Mouse (Mus musculus) stomach, embryonic 14.5 days (tissue): ENCODE measurements around the gene Gpr55. TPM values are rescaled to one million over a fixed set of nuclear protein-coding genes. Genes with fewer than 3 reads are reported as not detected.

Experiments used
- ATAC-seq: fragments of 200-750 bp; cut with Nextera tagmentation; 2 replicates; pipeline ENCODE4 v1.8.0; 2017; ENCODE audit warnings: low read depth, moderate TSS enrichment; ENCODE audit not compliant: insufficient number of reproducible peaks, insufficient read depth, low FRiP score
- H3K27ac ChIP-seq: fragments of 300-500 bp; sonication (generic); 2 replicates; pipeline ENCODE4 v1.5.1; 2014; ENCODE audit warnings: mild to moderate bottlenecking, low read length, moderate library complexity, mixed read lengths
- H3K27me3 ChIP-seq: fragments of 300-500 bp; sonication (generic); 2 replicates; pipeline ENCODE4 v1.6.1; 2014; ENCODE audit warnings: low read length, control low read depth, mixed read lengths; ENCODE audit not compliant: control insufficient read depth, insufficient read depth
- H3K36me3 ChIP-seq: fragments of 300-500 bp; sonication (generic); 2 replicates; pipeline ENCODE4 v1.6.1; 2014; ENCODE audit warnings: mild to moderate bottlenecking, control low read depth, low read length, moderate library complexity, mixed read lengths; ENCODE audit not compliant: control insufficient read depth, insufficient read depth
- H3K4me1 ChIP-seq: fragments of 300-500 bp; sonication (generic); 2 replicates; pipeline ENCODE4 v1.6.1; 2014; ENCODE audit warnings: low read length, control low read depth, mixed read lengths; ENCODE audit not compliant: control insufficient read depth, insufficient read depth
- H3K4me2 ChIP-seq: fragments of 300-500 bp; sonication (generic); replicated peaks from 2 replicates; pipeline ENCODE4 v1.6.1; 2014; ENCODE audit warnings: low read depth, low read length, control low read depth
- H3K4me3 ChIP-seq: fragments of 300-500 bp; sonication (generic); 2 replicates; pipeline ENCODE4 v1.5.1; 2014; ENCODE audit warnings: low read depth, low read length, control low read depth
- H3K9ac ChIP-seq: fragments of 300-500 bp; sonication (generic); replicated peaks from 2 replicates; pipeline ENCODE4 v1.6.1; 2014; ENCODE audit warnings: low read depth, mild to moderate bottlenecking, control low read depth, low read length, moderate library complexity, mixed read lengths
- H3K9me3 ChIP-seq: fragments of 300-500 bp; sonication (generic); 2 replicates; pipeline ENCODE4 v1.6.1; 2016; ENCODE audit warnings: low read depth, low read length, control low read depth; ENCODE audit not compliant: control insufficient read depth
- WGBS: fragments of 180-500 bp; shearing (Covaris S2); extraction: QIAGEN DNeasy Blood & Tissue Kit; methylation state at CpG from one replicate; pipeline ENCODE4 v1.1.7; 2014; 5-methylcytosine and 5-hydroxymethylcytosine counted together
- polyA plus RNA-seq: library from polyadenylated mRNA; unstranded; fragments of >200 nt; fragmentation: Nextera tagmentation; extraction: Ambion mirVana; gene quantifications from 2 replicates; pipeline ENCODE4 v1.2.1, GENCODE M21; 2014

Gene Gpr55
- polyA plus RNA-seq, 1 experiment from 2014 or later: not detected

DNA sequence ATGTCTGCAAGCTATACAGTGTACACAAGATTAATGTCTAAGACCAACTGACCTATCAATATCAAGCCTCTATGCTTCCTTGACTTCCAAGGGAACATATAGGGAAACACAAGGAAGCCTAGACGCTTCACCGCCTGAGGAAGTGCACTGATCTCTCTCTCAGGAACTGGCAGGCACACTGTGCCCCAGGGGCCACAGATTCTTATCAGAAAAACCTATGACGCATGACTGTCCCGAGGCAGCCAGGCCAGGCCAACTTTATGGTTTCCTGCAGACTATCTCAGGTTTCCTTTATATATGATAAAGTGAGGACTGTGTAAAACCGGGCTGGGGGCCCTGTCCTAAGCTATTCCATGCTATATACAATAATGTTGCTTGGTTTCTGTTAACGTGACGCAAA, 41.2 kb downstream of the Gpr55 start:
- Histone ChIP-seq H3K9ac (no peak overlapping the region), H3K4me1 (no peaks in the 10 kb centered on the region), H3K36me3 (no peaks in the 10 kb centered on the region), H3K9me3 (no peaks in the 10 kb centered on the region), H3K4me3 (no peak overlapping the region), H3K27me3 (no peaks in the 10 kb centered on the region), H3K27ac (no peak overlapping the region), H3K4me2 (no peak overlapping the region)
- ATAC-seq: no peak
- WGBS: 75% methylated on average over 7 of the region's 7 CpGs

DNA sequence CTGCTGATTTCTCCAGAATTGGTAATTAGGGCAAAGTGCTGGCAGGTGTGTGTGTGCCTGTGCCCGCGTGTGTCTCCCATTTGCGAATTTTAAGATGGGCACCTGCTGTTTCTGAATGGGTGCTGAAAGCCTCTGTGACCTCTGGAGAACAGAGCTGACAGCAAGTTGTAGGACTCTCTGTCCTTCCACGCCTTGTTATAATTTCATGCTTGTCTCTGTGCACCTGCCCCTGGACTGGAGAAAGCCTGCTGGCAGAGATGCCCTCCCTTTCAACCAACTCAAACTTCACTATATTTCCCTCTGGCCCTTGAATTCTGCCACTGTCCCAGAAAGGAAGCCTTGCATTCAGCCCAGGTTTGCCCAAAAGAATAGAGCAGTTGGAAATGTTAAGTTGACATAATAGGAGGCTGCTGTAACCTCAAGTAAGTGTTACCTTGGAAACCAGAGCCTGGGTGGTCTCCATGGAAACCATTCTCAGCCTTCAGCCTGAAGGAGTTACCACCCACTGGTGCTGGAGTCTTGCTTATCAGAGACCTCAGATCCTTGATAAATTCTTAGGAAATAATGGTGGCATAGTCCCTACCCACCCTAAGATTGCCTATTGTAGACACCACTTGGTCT, 43.9 kb downstream of the Gpr55 start:
- no peak for ATAC-seq
- no peaks in the 10 kb centered on the region for H3K9me3 ChIP-seq
- H3K36me3 ChIP-seq: no peaks in the 10 kb centered on the region
- H3K4me2 ChIP-seq: no peak overlapping the region
- H3K9ac ChIP-seq: no peak overlapping the region
- no peaks in the 10 kb centered on the region for H3K4me1 ChIP-seq
- no peaks in the 10 kb centered on the region for H3K27me3 ChIP-seq
- 63% methylated on average over 4 of the region's 4 CpGs for WGBS
- H3K4me3 ChIP-seq: no peak overlapping the region
- no peak overlapping the region for H3K27ac ChIP-seq

DNA sequence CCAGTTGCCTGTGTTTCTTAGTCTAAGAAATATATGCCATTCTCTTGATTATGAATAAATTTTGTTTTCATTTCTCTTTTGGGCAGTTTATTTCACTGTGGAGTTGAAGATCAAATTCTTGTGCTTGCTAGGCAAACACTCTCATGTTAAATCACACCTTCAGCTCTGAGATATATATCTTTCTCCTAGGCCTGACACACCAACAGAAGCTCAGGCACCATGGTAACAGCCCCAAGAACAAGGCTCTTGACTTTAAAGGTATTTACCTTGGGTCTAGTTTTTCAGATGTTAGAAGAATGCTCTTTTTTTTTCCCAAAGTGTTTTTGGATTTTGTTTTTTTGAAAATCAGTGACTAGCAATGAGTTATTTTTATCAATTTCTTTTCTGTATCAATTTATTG, 44.9 kb downstream of the Gpr55 start:
- H3K36me3 ChIP-seq: no peaks in the 10 kb centered on the region
- no peak overlapping the region for H3K4me3 ChIP-seq
- H3K27me3 ChIP-seq: no peaks in the 10 kb centered on the region
- no peak overlapping the region for H3K9ac ChIP-seq
- no peak overlapping the region for H3K27ac ChIP-seq
- ATAC-seq: no peak
- H3K4me1 ChIP-seq: no peaks in the 10 kb centered on the region
- H3K9me3 ChIP-seq: no peaks in the 10 kb centered on the region
- no peak overlapping the region for H3K4me2 ChIP-seq

DNA sequence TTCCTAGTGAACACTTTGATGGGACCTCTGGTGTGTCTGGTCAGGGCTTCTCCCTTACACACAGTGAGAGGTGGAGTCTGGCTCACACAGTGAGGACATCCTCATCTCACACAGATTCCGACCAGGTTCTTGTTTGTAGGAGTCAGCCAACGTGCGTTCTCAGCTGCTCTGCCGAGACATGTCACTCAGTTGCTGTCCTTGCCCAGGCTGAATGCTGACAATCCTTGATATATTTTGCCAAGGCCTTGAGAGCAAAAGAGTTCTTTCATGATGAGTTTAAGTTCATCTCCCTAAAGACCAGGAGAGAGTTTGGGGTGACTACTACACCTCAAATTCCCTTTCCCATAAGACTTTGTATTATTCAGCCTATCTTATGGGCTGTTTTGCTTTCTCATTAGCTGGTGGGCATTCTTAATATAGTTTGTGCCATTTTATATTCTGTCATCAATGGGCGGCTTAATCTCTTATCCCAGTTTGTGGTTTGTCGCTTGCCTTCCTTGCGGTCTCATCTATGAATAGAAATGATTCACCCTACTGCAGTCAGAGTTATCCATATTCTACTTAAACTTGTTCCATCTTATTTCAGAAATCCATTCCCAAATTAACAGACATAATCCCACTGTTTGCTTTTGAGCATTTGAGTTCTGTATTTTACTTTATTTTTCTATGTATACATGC, 47.6 kb downstream of the Gpr55 start:
- peaks cover 10% of the 10 kb centered on the region for H3K4me1 ChIP-seq
- H3K4me3 ChIP-seq: no peak overlapping the region
- H3K27ac ChIP-seq: no peak overlapping the region
- WGBS: 84% methylated on average over 7 of the region's 7 CpGs
- H3K36me3 ChIP-seq: peaks cover under 1% of the 10 kb centered on the region; the same call in 1 of the 2 replicates
- no peak for ATAC-seq
- H3K27me3 ChIP-seq: no peaks in the 10 kb centered on the region
- no peaks in the 10 kb centered on the region for H3K9me3 ChIP-seq
- no peak overlapping the region for H3K4me2 ChIP-seq
- no peak overlapping the region for H3K9ac ChIP-seq

DNA sequence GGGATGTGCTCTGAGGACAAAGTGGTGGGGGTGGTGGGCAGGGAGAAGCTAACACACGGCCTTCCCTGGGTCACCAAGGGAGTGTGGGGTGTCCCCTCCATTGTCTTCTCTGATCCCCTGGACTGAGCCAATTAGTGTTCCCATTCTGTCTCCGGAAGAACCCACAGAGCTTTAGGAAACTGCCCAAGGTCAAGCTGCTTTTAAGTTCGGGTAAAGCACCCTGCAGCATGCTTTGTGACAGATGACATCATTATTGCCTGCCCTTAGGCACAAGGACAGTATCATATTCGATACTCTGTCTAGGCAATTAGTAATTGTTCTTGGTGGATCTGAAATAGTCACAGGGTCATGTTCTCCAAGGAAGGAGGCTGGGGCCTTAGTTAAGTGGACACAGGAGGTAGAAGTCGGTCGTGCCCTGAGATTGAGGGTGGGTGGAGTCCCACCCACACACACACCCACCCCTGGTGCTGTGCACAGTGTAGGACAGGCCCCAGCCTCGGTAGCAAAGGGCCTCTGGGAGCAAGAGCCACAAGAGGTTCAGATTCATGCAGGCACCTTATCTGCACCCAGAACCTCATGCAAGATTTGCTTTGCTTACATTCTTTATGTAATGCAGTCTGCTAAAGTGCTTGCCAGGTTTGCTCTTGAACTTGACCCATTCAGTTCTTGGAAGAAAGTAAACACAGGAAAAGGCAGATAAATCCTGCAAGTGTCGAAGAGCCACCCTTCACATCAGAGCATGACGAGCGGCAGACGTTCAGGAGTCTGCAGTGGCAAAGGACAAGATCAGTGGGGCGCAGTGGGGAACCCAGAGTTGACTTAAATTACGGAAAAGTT, 51.8 kb downstream of the Gpr55 start:
- peak overlapping the region; percentile 55 for H3K27ac ChIP-seq

GRCm38 (mm10) chr1:85906892-85907291, 53.9 kb downstream of the Gpr55 start:
- no peak overlapping the region for H3K27ac ChIP-seq
- no peak overlapping the region for H3K9ac ChIP-seq
- no peak for ATAC-seq
- 89% methylated on average over 12 of the region's 12 CpGs for WGBS
- H3K27me3 ChIP-seq: no peaks in the 10 kb centered on the region
- H3K4me3 ChIP-seq: no peak overlapping the region
- peaks cover 26% of the 10 kb centered on the region for H3K4me1 ChIP-seq
- no peak overlapping the region for H3K4me2 ChIP-seq
- H3K36me3 ChIP-seq: peaks cover 50% of the 10 kb centered on the region
- no peaks in the 10 kb centered on the region for H3K9me3 ChIP-seq

More for the DNA sequence above, 51.8 kb downstream of the Gpr55 start:
- 22% methylated on average over 13 of the region's 13 CpGs for WGBS
- peak; percentile 90 for ATAC-seq
- H3K4me1 ChIP-seq: peaks cover 16% of the 10 kb centered on the region
- H3K27me3 ChIP-seq: no peaks in the 10 kb centered on the region
- H3K9me3 ChIP-seq: no peaks in the 10 kb centered on the region
- H3K4me3 ChIP-seq: no peak overlapping the region
- H3K4me2 ChIP-seq: no peak overlapping the region
- no peak overlapping the region for H3K9ac ChIP-seq
- H3K36me3 ChIP-seq: peaks cover 39% of the 10 kb centered on the region

DNA sequence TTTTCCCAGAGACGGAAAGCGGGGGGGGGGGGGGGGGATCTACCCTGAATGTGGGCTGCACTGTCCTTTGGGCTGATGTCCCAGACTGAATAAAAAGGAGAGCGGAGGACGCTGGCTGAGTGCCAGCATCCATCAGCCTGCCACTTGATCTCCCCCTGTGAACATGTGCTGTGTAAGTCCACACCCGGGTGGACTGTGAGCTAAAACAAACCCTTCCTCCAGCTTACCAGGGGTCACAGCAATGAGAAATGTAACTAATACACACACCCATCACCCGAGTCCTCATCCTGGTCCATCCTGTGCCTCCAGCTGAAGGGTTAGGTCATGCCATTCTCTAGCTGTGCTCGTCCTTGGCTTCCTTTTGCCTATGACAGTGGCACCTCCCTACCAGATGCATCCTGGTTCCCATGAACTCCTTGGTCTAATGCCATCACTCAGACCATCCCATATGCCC, 58.7 kb downstream of the Gpr55 start:
- peak; percentile 44; the same call in 1 of the 2 replicates for ATAC-seq
- Histone ChIP-seq H3K4me1 (peaks cover 52% of the 10 kb centered on the region), H3K36me3 (peaks cover 39% of the 10 kb centered on the region), H3K27ac (peak overlapping the region; percentile 17; the same call in 1 of the 2 replicates), H3K9me3 (no peaks in the 10 kb centered on the region), H3K4me3 (no peak overlapping the region), H3K4me2 (no peak overlapping the region), H3K9ac (no peak overlapping the region), H3K27me3 (no peaks in the 10 kb centered on the region)
- WGBS: 16% methylated on average over 7 of the region's 7 CpGs

- H3K27ac ChIP-seq: peak overlapping the region; percentile 7; the same call in 1 of the 2 replicates
- no peak overlapping the region for H3K4me2 ChIP-seq
- no peaks in the 10 kb centered on the region for H3K9me3 ChIP-seq
- H3K4me3 ChIP-seq: no peak overlapping the region
- no peaks in the 10 kb centered on the region for H3K27me3 ChIP-seq
- ATAC-seq: 0 out of 2 replicates have a peak, but pooled peaks have one; percentile 15
- H3K4me1 ChIP-seq: peaks cover 57% of the 10 kb centered on the region
- peaks cover 33% of the 10 kb centered on the region for H3K36me3 ChIP-seq
- no peak overlapping the region for H3K9ac ChIP-seq
- 49% methylated on average over 3 of the region's 3 CpGs for WGBS
Measured at GRCm38 (mm10) chr1:85901516-85902107, 59.2 kb downstream of the Gpr55 start.
